Comparison of ENCODE assay signal across 8 mouse cellular contexts in the genomic region with DNA sequence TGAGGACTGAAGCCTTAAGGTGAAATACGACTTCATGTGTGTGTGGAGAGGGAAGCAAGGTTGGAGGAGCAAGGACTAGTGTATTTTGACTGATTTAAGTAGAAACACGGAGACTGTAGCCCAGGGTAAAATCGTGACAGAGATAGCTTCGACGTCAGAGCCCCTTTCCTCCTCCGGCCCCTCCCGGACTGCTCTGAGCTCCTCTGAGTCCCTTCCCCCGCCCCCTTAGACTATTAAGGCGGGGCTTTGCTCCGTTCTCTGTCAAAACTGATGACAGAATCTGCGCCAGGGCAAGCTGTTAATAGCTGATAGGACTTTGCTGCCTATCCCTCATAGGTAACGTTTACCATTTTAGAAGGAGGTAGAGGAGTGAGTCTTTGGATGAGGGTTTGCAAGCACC.
DNase-seq lines count a peak whose midpoint lies in the region; ATAC-seq lines count a peak whose summit lies in the region.

No protein-coding gene starts in this region.

- H3K9ac ChIP-seq in limb, embryonic 12.5 days (replicated peaks), result no peak overlapping the region
- H3K9ac ChIP-seq in forebrain, embryonic 15.5 days (replicated peaks), result no peak overlapping the region
- H3K9ac ChIP-seq in neural tube, embryonic 14.5 days (replicated peaks; ENCODE audit: low read depth, low read length), result no peak overlapping the region

- no peak overlapping the region for H3K4me3 ChIP-seq in limb, embryonic 12.5 days (replicated peaks)
- no peak overlapping the region for H3K4me3 ChIP-seq in limb, embryonic 10.5 days
- H3K4me3 ChIP-seq in forebrain, embryonic 15.5 days, result peak overlapping the region; percentile 10; the same call in 1 of the 2 replicates
- H3K4me3 ChIP-seq in neural tube, embryonic 14.5 days (ENCODE audit: low read depth, low read length), result no peak overlapping the region

- H3K27me3 ChIP-seq in limb, embryonic 12.5 days, result peaks cover 79% of the 10 kb centered on the region
- H3K27me3 ChIP-seq in limb, embryonic 10.5 days (ENCODE audit: low read depth, poor library complexity, severe bottlenecking), result peaks cover 100% of the 10 kb centered on the region
- peaks cover 7% of the 10 kb centered on the region; the same call in 1 of the 2 replicates for H3K27me3 ChIP-seq in forebrain, embryonic 15.5 days
- peaks cover 5% of the 10 kb centered on the region; the same call in 1 of the 2 replicates for H3K27me3 ChIP-seq in neural tube, embryonic 14.5 days (ENCODE audit: control insufficient read depth, insufficient read depth, low read length)

- no peaks in the 10 kb centered on the region for H3K9me3 ChIP-seq in limb, embryonic 12.5 days
- H3K9me3 ChIP-seq in limb, embryonic 10.5 days (replicated peaks), result no peaks in the 10 kb centered on the region
- no peaks in the 10 kb centered on the region for H3K9me3 ChIP-seq in forebrain, embryonic 15.5 days
- no peaks in the 10 kb centered on the region for H3K9me3 ChIP-seq in neural tube, embryonic 14.5 days (ENCODE audit: control insufficient read depth, low read length)

- peak overlapping the region; percentile 23; the same call in 1 of the 2 replicates for H3K4me2 ChIP-seq in limb, embryonic 12.5 days
- peak overlapping the region; percentile 20 for H3K4me2 ChIP-seq in forebrain, embryonic 15.5 days (replicated peaks)
- peak overlapping the region; percentile 25 for H3K4me2 ChIP-seq in neural tube, embryonic 14.5 days (ENCODE audit: low read depth, low read length)

- H3K36me3 ChIP-seq in limb, embryonic 12.5 days, result no peaks in the 10 kb centered on the region
- no peaks in the 10 kb centered on the region for H3K36me3 ChIP-seq in limb, embryonic 10.5 days
- H3K36me3 ChIP-seq in forebrain, embryonic 15.5 days, result no peaks in the 10 kb centered on the region
- H3K36me3 ChIP-seq in neural tube, embryonic 14.5 days (ENCODE audit: control insufficient read depth, insufficient read depth, low read length), result no peaks in the 10 kb centered on the region

- no peak; the same call in 1 of the 2 replicates for ATAC-seq in limb, embryonic 12.5 days (ENCODE audit: insufficient number of reproducible peaks, insufficient read depth, low FRiP score, low TSS enrichment, low read depth)
- ATAC-seq in forebrain, embryonic 15.5 days (replicated peaks), result peak; percentile 15; the same call in 1 of the 2 replicates
- no peak; the same call in 1 of the 2 replicates for ATAC-seq in neural tube, embryonic 14.5 days (ENCODE audit: low read depth)

- no peaks in the 10 kb centered on the region for H3K4me1 ChIP-seq in limb, embryonic 12.5 days (replicated peaks)
- H3K4me1 ChIP-seq in limb, embryonic 10.5 days, result peaks cover 6% of the 10 kb centered on the region; the same call in 1 of the 2 replicates
- 0 out of 2 replicates have a peak, but pooled peaks cover 5% of the 10 kb centered on the region for H3K4me1 ChIP-seq in forebrain, embryonic 15.5 days
- H3K4me1 ChIP-seq in neural tube, embryonic 14.5 days (ENCODE audit: control insufficient read depth, insufficient read depth, low read length), result no peaks in the 10 kb centered on the region

- H3K27ac ChIP-seq in limb, embryonic 12.5 days, result no peak overlapping the region
- H3K27ac ChIP-seq in limb, embryonic 10.5 days, result no peak overlapping the region
- no peak overlapping the region for H3K27ac ChIP-seq in forebrain, embryonic 15.5 days (replicated peaks)
- H3K27ac ChIP-seq in neural tube, embryonic 14.5 days (ENCODE audit: low read depth, low read length), result no peak overlapping the region

- 24% methylated on average over 11 of the region's 12 CpGs for WGBS in limb, embryonic 12.5 days
- 6% methylated on average over 12 of the region's 12 CpGs for WGBS in limb, embryonic 10.5 days
- 24% methylated on average over 12 of the region's 12 CpGs for WGBS in forebrain, embryonic 15.5 days
- 13% methylated on average over 12 of the region's 12 CpGs for WGBS in neural tube, embryonic 14.5 days

- peak; percentile 5 for DNase-seq in embryo, embryonic 10 days (ENCODE audit: low spot score)
- no peak for DNase-seq in embryo, embryonic 10.5 days (ENCODE audit: low spot score)
- no peak for DNase-seq in limb, embryonic 10.5 days (ENCODE audit: low spot score)
- DNase-seq in cerebellum, postnatal 4 days (ENCODE audit: low spot score in 2 of 2), result no peak
- DNase-seq in cerebellum, adult 11-12 months, result no peak
